Mouse (Mus musculus): ENCODE measurements around the gene Tent5a. TPM values are rescaled to one million over a fixed set of nuclear protein-coding genes. Genes with fewer than 3 reads are reported as not detected.

Tent5a gene
- total RNA-seq, 1 experiment from 2014 or later: 14.9 TPM

DNA sequence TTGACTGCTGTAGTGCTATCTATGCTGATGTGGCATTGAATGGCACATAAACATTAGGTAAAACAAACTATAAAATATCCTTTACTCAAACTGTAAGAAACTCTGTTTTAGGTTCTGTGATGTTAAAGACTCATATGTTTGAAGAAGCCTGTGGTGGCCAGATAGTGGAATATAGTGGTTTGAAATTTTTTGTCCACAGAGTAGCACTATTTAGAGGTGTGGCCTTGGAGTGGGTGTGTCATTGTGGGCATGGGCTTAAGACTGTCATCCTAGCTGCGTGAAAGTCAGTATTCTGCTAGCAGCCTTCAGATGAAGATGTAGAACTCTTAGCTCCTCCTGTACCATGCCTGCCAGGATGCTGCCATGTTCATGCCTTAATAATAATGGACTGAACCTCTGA, 11.0 kb downstream of the Tent5a start:
- DNase-seq: no peak

GRCm38 (mm10) chr9:85312473-85312872, 14.7 kb downstream of the Tent5a start, which contains the start of gene Gm11114:
Gene Gm11114 (plus strand): TSS chr9:85312773.
- DNase-seq: no peak

GRCm38 (mm10) chr9:85303378-85303777, 23.8 kb downstream of the Tent5a start:
- no peak for DNase-seq

DNA sequence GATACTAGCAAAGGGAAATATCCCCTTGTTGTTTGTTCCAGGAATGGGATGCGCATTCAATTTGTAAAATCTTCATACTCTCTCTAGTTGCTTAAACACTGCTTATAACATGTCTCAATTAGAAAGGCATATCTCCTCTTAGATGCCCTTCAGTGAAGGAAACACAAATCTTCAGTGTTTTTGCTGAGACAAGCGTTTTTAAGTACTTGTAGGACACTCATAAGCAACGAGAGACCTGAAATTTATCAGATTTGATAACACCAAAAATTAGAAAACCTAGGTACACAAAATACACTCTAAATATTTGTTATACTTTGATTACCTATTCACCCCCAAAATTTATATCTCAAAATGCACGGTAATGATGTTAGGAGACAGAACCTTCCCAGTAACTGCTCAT, 24.3 kb downstream of the Tent5a start:
- no peak for DNase-seq

- DNase-seq: no peak
Measured at GRCm38 (mm10) chr9:85274114-85274513, 53.0 kb downstream of the Tent5a start.

Other genes with a start within 250 kb of the Tent5a start
- not detected in 2 replicates for gene Gm11114, start 14.6 kb downstream of the Tent5a start, total RNA-seq (2021)

Data from adrenal gland, postnatal 14 days (tissue).